Mouse (Mus musculus): ENCODE results near the gene Slc12a8. TPM values are rescaled to one million over a fixed set of nuclear protein-coding genes. Genes with fewer than 3 reads are reported as not detected.

Slc12a8 gene
- total and polyA plus RNA-seq, 2 experiments from 2014 or later, result 0.71 to 1.1 TPM

- Histone ChIP-seq H3K27ac (ENCODE audit: low read depth, low read length) (no peak overlapping the region), H3K36me3 (ENCODE audit: insufficient read depth, low read length) (no peaks in the 10 kb centered on the region), H3K9ac (replicated peaks; ENCODE audit: low read length, poor library complexity, severe bottlenecking) (no peak overlapping the region), H3K4me1 (ENCODE audit: insufficient read depth, low read length) (no peaks in the 10 kb centered on the region; the same call in 1 of the 2 replicates), H3K27me3 (ENCODE audit: insufficient read depth, low read length) (no peaks in the 10 kb centered on the region), H3K4me3 (ENCODE audit: low read depth, low read length) (no peak overlapping the region), H3K4me2 (ENCODE audit: low read depth, low read length, poor library complexity, severe bottlenecking) (no peak overlapping the region), H3K9me3 (ENCODE audit: low read length) (no peaks in the 10 kb centered on the region)
- TF ChIP-seq CTCF (IDR thresholded peaks at IDR 0.05), result no peak
- no peak for DNase-seq (ENCODE audit: low spot score)
- no peak for ATAC-seq (ENCODE audit: low FRiP score)
- WGBS, result 93% methylated on average over 10 of the region's 10 CpGs
Measured at GRCm38 (mm10) chr16:33708031-33708430, 190.9 kb downstream of the Slc12a8 start.

- DNase-seq (ENCODE audit: low spot score) (no peak), ATAC-seq (ENCODE audit: low FRiP score) (no peak)
- WGBS, result 95% methylated on average over 12 of the region's 12 CpGs
- Histone ChIP-seq H3K4me2 (ENCODE audit: low read depth, low read length, poor library complexity, severe bottlenecking) (no peak overlapping the region), H3K36me3 (ENCODE audit: insufficient read depth, low read length) (no peaks in the 10 kb centered on the region), H3K9ac (replicated peaks; ENCODE audit: low read length, poor library complexity, severe bottlenecking) (no peak overlapping the region), H3K4me1 (ENCODE audit: insufficient read depth, low read length) (no peaks in the 10 kb centered on the region; the same call in 1 of the 2 replicates), H3K27ac (ENCODE audit: low read depth, low read length) (no peak overlapping the region), H3K4me3 (ENCODE audit: low read depth, low read length) (no peak overlapping the region), H3K9me3 (ENCODE audit: low read length) (no peaks in the 10 kb centered on the region), H3K27me3 (ENCODE audit: insufficient read depth, low read length) (no peaks in the 10 kb centered on the region)
- TF ChIP-seq CTCF (IDR thresholded peaks at IDR 0.05), result no peak
Measured at GRCm38 (mm10) chr16:33708585-33709397, 191.7 kb downstream of the Slc12a8 start.

Other genes starting within 250 kb of the Slc12a8 start
- gene Zfp148, start 136.5 kb upstream of the Slc12a8 start, total RNA-seq (2014; rRNA removed), result 29.0 and 39.4 TPM in 2 replicates
- 39.1 and 44.2 TPM in 2 replicates for gene Zfp148, start 136.5 kb upstream of the Slc12a8 start, polyA plus RNA-seq (2015; fragmentation: Nextera tagmentation; extraction: Ambion mirVana)
- 19.5 and 22.4 TPM in 2 replicates for gene Heg1, start 167.0 kb downstream of the Slc12a8 start, total RNA-seq (2014; rRNA removed)
- gene Heg1, start 167.0 kb downstream of the Slc12a8 start, polyA plus RNA-seq (2015; fragmentation: Nextera tagmentation; extraction: Ambion mirVana), result 6.2 and 7.2 TPM in 2 replicates